Mouse (Mus musculus) liver, embryonic 15.5 days (tissue): ENCODE measurements around the gene 4933427I04Rik. TPM values are rescaled to one million over a fixed set of nuclear protein-coding genes. Genes with fewer than 3 reads are reported as not detected.

ENCODE experiments used
- ATAC-seq: fragments of 200-750 bp; cut with Nextera tagmentation; 2 replicates; pipeline ENCODE4 v1.8.0; 2017; ENCODE audit warnings: moderate number of reproducible peaks, mild to moderate bottlenecking, moderate library complexity; ENCODE audit not compliant: insufficient read depth
- H3K27ac ChIP-seq: fragments of 300-500 bp; sonication (generic); replicated peaks from 2 replicates; pipeline ENCODE4 v1.5.1; 2015; ENCODE audit warnings: mild to moderate bottlenecking, inconsistent platforms
- H3K27me3 ChIP-seq: fragments of 300-500 bp; sonication (generic); 2 replicates; pipeline ENCODE4 v1.6.1; 2015; ENCODE audit warnings: mild to moderate bottlenecking, inconsistent platforms
- H3K36me3 ChIP-seq: fragments of 300-500 bp; sonication (generic); replicated peaks from 2 replicates; pipeline ENCODE4 v1.6.1; 2015; ENCODE audit warnings: moderate library complexity, mild to moderate bottlenecking, inconsistent platforms
- H3K4me1 ChIP-seq: fragments of 300-500 bp; sonication (generic); replicated peaks from 2 replicates; pipeline ENCODE4 v1.6.1; 2015; ENCODE audit warnings: inconsistent platforms
- H3K4me2 ChIP-seq: fragments of 300-500 bp; sonication (generic); 2 replicates; pipeline ENCODE4 v1.6.1; 2015; ENCODE audit warnings: moderate library complexity, mild to moderate bottlenecking, inconsistent platforms
- H3K4me3 ChIP-seq: fragments of 300-500 bp; sonication (generic); replicated peaks from 2 replicates; pipeline ENCODE4 v1.5.1; 2015; ENCODE audit warnings: mild to moderate bottlenecking, inconsistent platforms
- H3K9ac ChIP-seq: fragments of 300-500 bp; sonication (generic); 2 replicates; pipeline ENCODE4 v1.6.1; 2015; ENCODE audit warnings: moderate library complexity, mild to moderate bottlenecking, inconsistent platforms
- H3K9me3 ChIP-seq: fragments of 300-500 bp; sonication (generic); replicated peaks from 2 replicates; pipeline ENCODE4 v1.6.1; 2016; ENCODE audit warnings: inconsistent platforms
- WGBS: fragments of 180-500 bp; shearing (Covaris S2); methylation state at CpG from one replicate; pipeline ENCODE4 v1.1.7; 2015; ENCODE audit warnings: mixed read lengths; ENCODE audit not compliant: insufficient replicate concordance; 5-methylcytosine and 5-hydroxymethylcytosine counted together
- polyA plus RNA-seq: library from polyadenylated mRNA; unstranded; fragments of >200 nt; fragmentation: Nextera tagmentation; extraction: Ambion mirVana; gene quantifications from 2 replicates; pipeline ENCODE4 v1.2.1, GENCODE M21; 2015

4933427I04Rik gene
- polyA plus RNA-seq, 1 experiment from 2014 or later, result 0.03 TPM

- H3K27ac ChIP-seq, result no peak overlapping the region
- no peak overlapping the region for H3K4me2 ChIP-seq
- H3K9me3 ChIP-seq, result no peaks in the 10 kb centered on the region
- H3K4me1 ChIP-seq, result no peaks in the 10 kb centered on the region
- WGBS, result 68% methylated on average over 4 of the region's 4 CpGs
- H3K36me3 ChIP-seq, result no peaks in the 10 kb centered on the region
- ATAC-seq, result no peak
- H3K4me3 ChIP-seq, result no peak overlapping the region
- no peaks in the 10 kb centered on the region for H3K27me3 ChIP-seq
- no peak overlapping the region for H3K9ac ChIP-seq
These were observed 34.8 kb downstream of the 4933427I04Rik start for GRCm38 (mm10) chr4:123894295-123894694.

GRCm38 (mm10) chr4:123898696-123899095 is 39.2 kb downstream of the 4933427I04Rik start:
- Histone ChIP-seq H3K4me1 (peaks cover 4% of the 10 kb centered on the region), H3K4me2 (no peak overlapping the region), H3K4me3 (no peak overlapping the region), H3K36me3 (no peaks in the 10 kb centered on the region), H3K9ac (no peak overlapping the region), H3K27ac (no peak overlapping the region), H3K27me3 (no peaks in the 10 kb centered on the region), H3K9me3 (no peaks in the 10 kb centered on the region)
- WGBS, result 11% methylated on average over 5 of the region's 5 CpGs
- ATAC-seq, result no peak

GRCm38 (mm10) chr4:123903432-123903831 is 44.0 kb downstream of the 4933427I04Rik start:
- ATAC-seq, result no peak
- H3K36me3 ChIP-seq, result no peaks in the 10 kb centered on the region
- H3K9me3 ChIP-seq, result no peaks in the 10 kb centered on the region
- 66% methylated on average over 3 of the region's 3 CpGs for WGBS
- H3K4me2 ChIP-seq, result no peak overlapping the region
- H3K4me1 ChIP-seq, result peaks cover 31% of the 10 kb centered on the region
- no peak overlapping the region for H3K9ac ChIP-seq
- no peaks in the 10 kb centered on the region for H3K27me3 ChIP-seq
- H3K4me3 ChIP-seq, result no peak overlapping the region
- 0 out of 2 replicates have a peak overlapping the region, but pooled peaks have one; percentile 29 for H3K27ac ChIP-seq

- peak within 1 kb of the TSS; percentile 91 for H3K9ac ChIP-seq
- peak within 1 kb of the TSS; percentile 89 for H3K27ac ChIP-seq
- H3K4me3 ChIP-seq, result peak within 1 kb of the TSS; percentile 90
- peak within 1 kb of the TSS; percentile 92 for H3K4me2 ChIP-seq
- H3K27me3 ChIP-seq, result no peaks in the 10 kb centered on the region
- WGBS, result under 1% methylated on average over 46 of the region's 49 CpGs
- H3K36me3 ChIP-seq, result peaks cover 5% of the 10 kb centered on the region; the same call in 1 of the 2 replicates
- H3K4me1 ChIP-seq, result peaks cover 31% of the 10 kb centered on the region
- peak; percentile 100 for ATAC-seq
- no peaks in the 10 kb centered on the region for H3K9me3 ChIP-seq
These were observed 45.0 kb downstream of the 4933427I04Rik start, which contains the start of gene Mycbp for GRCm38 (mm10) chr4:123904333-123905125. Mycbp (plus strand) TSS chr4:123904832.

GRCm38 (mm10) chr4:123905126-123905668 is 45.7 kb downstream of the 4933427I04Rik start:
- Histone ChIP-seq H3K4me1 (peaks cover 31% of the 10 kb centered on the region), H3K27me3 (no peaks in the 10 kb centered on the region), H3K4me3 (peak overlapping the region; percentile 90), H3K27ac (peak overlapping the region; percentile 89), H3K9me3 (no peaks in the 10 kb centered on the region), H3K9ac (peak overlapping the region; percentile 91), H3K36me3 (peaks cover 11% of the 10 kb centered on the region), H3K4me2 (peak overlapping the region; percentile 92)
- under 1% methylated on average over 53 of the region's 53 CpGs for WGBS
- peak; percentile 47 for ATAC-seq

GRCm38 (mm10) chr4:123911503-123911902 is 52.0 kb downstream of the 4933427I04Rik start:
- peaks cover 17% of the 10 kb centered on the region for H3K4me1 ChIP-seq
- H3K4me2 ChIP-seq, result no peak overlapping the region
- no peak for ATAC-seq
- no peaks in the 10 kb centered on the region for H3K9me3 ChIP-seq
- H3K9ac ChIP-seq, result no peak overlapping the region
- H3K27me3 ChIP-seq, result no peaks in the 10 kb centered on the region
- H3K27ac ChIP-seq, result no peak overlapping the region
- WGBS, result 71% methylated on average over 4 of the region's 4 CpGs
- H3K4me3 ChIP-seq, result no peak overlapping the region
- H3K36me3 ChIP-seq, result peaks cover 42% of the 10 kb centered on the region

- Histone ChIP-seq H3K4me2 (no peak overlapping the region), H3K9ac (no peak overlapping the region), H3K36me3 (peaks cover 42% of the 10 kb centered on the region), H3K27ac (no peak overlapping the region), H3K4me3 (no peak overlapping the region), H3K27me3 (no peaks in the 10 kb centered on the region), H3K9me3 (no peaks in the 10 kb centered on the region), H3K4me1 (peaks cover 16% of the 10 kb centered on the region)
- WGBS, result 46% methylated on average over 2 of the region's 2 CpGs
- ATAC-seq, result no peak
These were observed 53.0 kb downstream of the 4933427I04Rik start for GRCm38 (mm10) chr4:123912431-123912830.

Other genes with a start within 250 kb of the 4933427I04Rik start
- 8.4 and 9.6 TPM in 2 replicates for gene Macf1, start 175.3 kb upstream of the 4933427I04Rik start, polyA plus RNA-seq
- 144 and 157 TPM in 2 replicates for gene Ndufs5, start 141.5 kb upstream of the 4933427I04Rik start, polyA plus RNA-seq
- gene Akirin1, start 109.3 kb upstream of the 4933427I04Rik start, polyA plus RNA-seq, result 22.6 and 23.6 TPM in 2 replicates
- not detected in 2 replicates for gene Rhbdl2, start 71.8 kb upstream of the 4933427I04Rik start, polyA plus RNA-seq
- 40.2 and 45.1 TPM in 2 replicates for gene Mycbp, start 45.2 kb downstream of the 4933427I04Rik start, polyA plus RNA-seq
- 20.0 and 22.3 TPM in 2 replicates for gene Rragc, start 57.8 kb downstream of the 4933427I04Rik start, polyA plus RNA-seq
- not detected in 2 replicates for gene 4930535I16Rik, start 58.3 kb downstream of the 4933427I04Rik start, polyA plus RNA-seq